13 mouse cellular contexts compared by ENCODE assay signal in genomic region chr6:43292471-43293076, GRCm38 (mm10). TPM values are rescaled to one million over a fixed set of nuclear protein-coding genes. Genes with fewer than 3 reads are reported as not detected.
A peak's percentile ranks its signal among the peaks of the same experiment; 100 is the strongest.
DNase-seq lines count a peak whose midpoint lies in the region; ATAC-seq and TF ChIP-seq lines count a peak whose summit lies in the region.
"Had no signal": no experiment of that assay in that cellular context is flagged by ENCODE, and none has a peak within 500 bp of the region (broad histone marks: within the 10 kb centered on the region; RNA-seq: fewer than 3 reads in every experiment).

No protein-coding gene starts in this region.

- H3K4me2 ChIP-seq in intestine, embryonic 16.5 days (ENCODE audit: low read depth, low read length): no peak overlapping the region
- H3K4me2 ChIP-seq in lung, postnatal 0 days (replicated peaks; ENCODE audit: low read depth, low read length): no peak overlapping the region
- H3K4me2 ChIP-seq in forebrain, postnatal 0 days (ENCODE audit: low read depth): no peak overlapping the region

- peak; percentile 89 for DNase-seq in heart, adult 11 months
- no peak for DNase-seq in heart, postnatal 10 days
- DNase-seq in Muller cell, postnatal 12 days (ENCODE audit: inconsistent ontology term): peak; percentile 96
- DNase-seq in lung, postnatal 0 days (ENCODE audit: low spot score): peak; percentile 65
- DNase-seq in forebrain, postnatal 0 days: no peak
- no peak for DNase-seq in hindbrain, embryonic 10.5 days (ENCODE audit: low spot score)
- no peak for DNase-seq in layer of hippocampus, postnatal 10 days (ENCODE audit: low spot score in 2 of 2)

- H3K4me1 ChIP-seq in intestine, embryonic 16.5 days (ENCODE audit: control insufficient read depth, insufficient read depth, low read length): peaks cover 27% of the 10 kb centered on the region
- H3K4me1 ChIP-seq in lung, postnatal 0 days (ENCODE audit: insufficient read depth, low read depth, low read length): no peaks in the 10 kb centered on the region
- H3K4me1 ChIP-seq in forebrain, postnatal 0 days (ENCODE audit: insufficient read depth): no peaks in the 10 kb centered on the region
- no peaks in the 10 kb centered on the region for H3K4me1 ChIP-seq in hindbrain, embryonic 10.5 days (replicated peaks)

- peak; percentile 16; the same call in 1 of the 2 replicates for TF ChIP-seq EP300 in lung, postnatal 0 days (IDR thresholded peaks at IDR 0.05)

- peak overlapping the region; percentile 29; the same call in 1 of the 2 replicates for H3K9ac ChIP-seq in intestine, embryonic 16.5 days (ENCODE audit: low read depth, low read length)
- no peak overlapping the region for H3K9ac ChIP-seq in lung, postnatal 0 days (replicated peaks; ENCODE audit: low read depth)
- no peak overlapping the region for H3K9ac ChIP-seq in forebrain, postnatal 0 days
- H3K9ac ChIP-seq: liver, embryonic 14.5 days had no signal

- H3K27me3 ChIP-seq in intestine, embryonic 16.5 days (replicated peaks; ENCODE audit: control insufficient read depth, insufficient read depth, low read length): no peaks in the 10 kb centered on the region
- H3K27me3 ChIP-seq in lung, postnatal 0 days (replicated peaks; ENCODE audit: insufficient read depth, low read length): no peaks in the 10 kb centered on the region
- no peaks in the 10 kb centered on the region for H3K27me3 ChIP-seq in forebrain, postnatal 0 days (ENCODE audit: insufficient read depth, low read length)
- H3K27me3 ChIP-seq in hindbrain, embryonic 10.5 days (ENCODE audit: insufficient read depth, poor library complexity, severe bottlenecking): no peaks in the 10 kb centered on the region

- H3K9me3 ChIP-seq in intestine, embryonic 16.5 days (ENCODE audit: control insufficient read depth, low read length): no peaks in the 10 kb centered on the region
- no peaks in the 10 kb centered on the region for H3K9me3 ChIP-seq in lung, postnatal 0 days (ENCODE audit: low read length)
- H3K9me3 ChIP-seq in forebrain, postnatal 0 days (ENCODE audit: low read length): no peaks in the 10 kb centered on the region
- no peaks in the 10 kb centered on the region for H3K9me3 ChIP-seq in hindbrain, embryonic 10.5 days

- no peak for TF ChIP-seq CTCF in lung, postnatal 0 days (IDR thresholded peaks at IDR 0.05)
- no peak for TF ChIP-seq CTCF in forebrain, postnatal 0 days (IDR thresholded peaks at IDR 0.05; ENCODE audit: low read depth)

- H3K36me3 ChIP-seq in intestine, embryonic 16.5 days (ENCODE audit: control insufficient read depth, insufficient read depth, low read length): peaks cover 14% of the 10 kb centered on the region
- H3K36me3 ChIP-seq in lung, postnatal 0 days (ENCODE audit: insufficient read depth, low read length): peaks cover 15% of the 10 kb centered on the region; the same call in 1 of the 2 replicates
- no peaks in the 10 kb centered on the region for H3K36me3 ChIP-seq in forebrain, postnatal 0 days (ENCODE audit: insufficient read depth)
- H3K36me3 ChIP-seq in hindbrain, embryonic 10.5 days: peaks cover 6% of the 10 kb centered on the region; the same call in 1 of the 2 replicates

- H3K4me3 ChIP-seq in intestine, embryonic 16.5 days (ENCODE audit: low read length): no peak overlapping the region
- H3K4me3 ChIP-seq in lung, postnatal 0 days (ENCODE audit: low read depth, low read length): no peak overlapping the region
- H3K4me3 ChIP-seq in forebrain, postnatal 0 days (ENCODE audit: low read depth, low read length): no peak overlapping the region
- no peak overlapping the region for H3K4me3 ChIP-seq in hindbrain, embryonic 10.5 days

- peak overlapping the region; percentile 91 for H3K27ac ChIP-seq in intestine, embryonic 16.5 days (ENCODE audit: low read length)
- H3K27ac ChIP-seq in lung, postnatal 0 days (ENCODE audit: low read length): no peak overlapping the region
- no peak overlapping the region for H3K27ac ChIP-seq in forebrain, postnatal 0 days (ENCODE audit: low read depth, low read length)
- no peak overlapping the region for H3K27ac ChIP-seq in hindbrain, embryonic 10.5 days
- H3K27ac ChIP-seq: liver, embryonic 14.5 days had no signal

- intact Hi-C loops in heart, postnatal 10 days (cut with DNase I): no loop called here

- peak; percentile 85 for ATAC-seq in intestine, embryonic 16.5 days
- peak; percentile 69 for ATAC-seq in lung, postnatal 0 days
- no peak for ATAC-seq in forebrain, postnatal 0 days

- 47% methylated on average over 6 of the region's 6 CpGs for WGBS in intestine, embryonic 16.5 days
- WGBS in lung, postnatal 0 days: 31% methylated on average over 6 of the region's 6 CpGs
- WGBS in forebrain, postnatal 0 days: 61% methylated on average over 6 of the region's 6 CpGs
- WGBS in hindbrain, embryonic 10.5 days: 78% methylated on average over 6 of the region's 6 CpGs

RNA-seq across cellular contexts. Expression of gene Nobox, which starts 16.8 kb away (rescaled TPM):
- not detected for total RNA-seq in heart, postnatal 10 days (2021)
- not detected in 2 replicates for polyA plus RNA-seq in intestine, embryonic 16.5 days (2015; fragmentation: Nextera tagmentation; extraction: Ambion mirVana)
- polyA plus RNA-seq in lung, postnatal 0 days (2015; fragmentation: Nextera tagmentation; extraction: Ambion mirVana): not detected in 2 replicates
- total RNA-seq in forebrain, postnatal 0 days (2014; rRNA removed): not detected in 2 replicates
- polyA plus RNA-seq in forebrain, postnatal 0 days (2015; fragmentation: Nextera tagmentation; extraction: Ambion mirVana): 0.12 TPM in 1 of 2 replicates, not detected in the other
- 0.10 TPM in 1 of 2 replicates, not detected in the other for polyA plus RNA-seq in hindbrain, embryonic 10.5 days (2016; fragmentation: Nextera tagmentation; extraction: Ambion mirVana)
- not detected for total RNA-seq in layer of hippocampus, postnatal 10 days (2021)
- total RNA-seq: hematopoietic stem cell, adult 5-6 weeks; layer of hippocampus, postnatal 25 days; midbrain, postnatal 0 days had no signal
- polyA plus RNA-seq: embryonic facial prominence, embryonic 11.5 days; midbrain, postnatal 0 days had no signal

RNA-seq across cellular contexts. Expression of gene Arhgef5, which starts 27.2 kb away (rescaled TPM):
- total RNA-seq in heart, postnatal 10 days (2021): 10 to 100 TPM; 18.1 to 22.0 TPM
- 20.0 and 20.7 TPM in 2 replicates for polyA plus RNA-seq in intestine, embryonic 16.5 days (2015; fragmentation: Nextera tagmentation; extraction: Ambion mirVana)
- polyA plus RNA-seq in lung, postnatal 0 days (2015; fragmentation: Nextera tagmentation; extraction: Ambion mirVana): 13.2 and 16.3 TPM in 2 replicates
- total RNA-seq in forebrain, postnatal 0 days (2014; rRNA removed): 2.3 and 3.3 TPM in 2 replicates
- polyA plus RNA-seq in forebrain, postnatal 0 days (2015; fragmentation: Nextera tagmentation; extraction: Ambion mirVana): 1.3 and 1.6 TPM in 2 replicates
- polyA plus RNA-seq in hindbrain, embryonic 10.5 days (2016; fragmentation: Nextera tagmentation; extraction: Ambion mirVana): 3.1 and 4.8 TPM in 2 replicates
- 1 to 10 TPM; 4.6 to 4.9 TPM for total RNA-seq in layer of hippocampus, postnatal 10 days (2021)

Comparison
In these comparisons a context has a peak if more than half of its experiments do, and no peak if none do; other contexts are left out.
1. DNase-seq: peak in heart, adult 11 months (single experiment), Muller cell, postnatal 12 days (single experiment) and lung, postnatal 0 days (single experiment); none in heart, postnatal 10 days (0 of 2), forebrain, postnatal 0 days (single experiment), hindbrain, embryonic 10.5 days (single experiment) and layer of hippocampus, postnatal 10 days (0 of 2).